Mouse (Mus musculus) forebrain, embryonic 15.5 days (tissue): ENCODE measurements at regions not wholly inside any gene's neighbourhood (a gene's known extent, or its start where the extent isn't known, plus 50 kb on each side); places are given as distances from the start of the nearest gene placed in this dataset.

Experiments used
- ATAC-seq: fragments of 200-750 bp; cut with Nextera tagmentation; replicated peaks from 2 replicates; pipeline ENCODE4 v1.8.0; 2017; ENCODE audit warnings: mild to moderate bottlenecking, moderate TSS enrichment, moderate library complexity
- H3K27ac ChIP-seq: fragments of 300-500 bp; sonication (generic); replicated peaks from 2 replicates; pipeline ENCODE4 v1.5.1; 2015; ENCODE audit warnings: mild to moderate bottlenecking, inconsistent platforms
- H3K27me3 ChIP-seq: fragments of 300-500 bp; sonication (generic); 2 replicates; pipeline ENCODE4 v1.6.1; 2015; ENCODE audit warnings: inconsistent platforms
- H3K36me3 ChIP-seq: fragments of 300-500 bp; sonication (generic); 2 replicates; pipeline ENCODE4 v1.6.1; 2015; ENCODE audit warnings: mild to moderate bottlenecking, inconsistent platforms
- H3K4me1 ChIP-seq: fragments of 300-500 bp; sonication (generic); 2 replicates; pipeline ENCODE4 v1.6.1; 2015; ENCODE audit warnings: inconsistent platforms
- H3K4me2 ChIP-seq: fragments of 300-500 bp; sonication (generic); replicated peaks from 2 replicates; pipeline ENCODE4 v1.6.1; 2015; ENCODE audit warnings: mild to moderate bottlenecking, inconsistent platforms
- H3K4me3 ChIP-seq: fragments of 300-500 bp; sonication (generic); 2 replicates; pipeline ENCODE4 v1.5.1; 2015; ENCODE audit warnings: mild to moderate bottlenecking, inconsistent platforms
- H3K9ac ChIP-seq: fragments of 300-500 bp; sonication (generic); replicated peaks from 2 replicates; pipeline ENCODE4 v1.6.1; 2015; ENCODE audit warnings: mild to moderate bottlenecking, inconsistent platforms
- H3K9me3 ChIP-seq: fragments of 300-500 bp; sonication (generic); 2 replicates; pipeline ENCODE4 v1.6.1; 2016; ENCODE audit warnings: inconsistent platforms
- WGBS: fragments of 180-500 bp; shearing (Covaris S2); methylation state at CpG from one replicate; pipeline ENCODE4 v1.1.7; 2015; ENCODE audit warnings: mixed read lengths; 5-methylcytosine and 5-hydroxymethylcytosine counted together

- ATAC-seq: peak; percentile 59; the same call in 1 of the 2 replicates
- Histone ChIP-seq H3K36me3 (no peaks in the 10 kb centered on the region), H3K27ac (no peak overlapping the region), H3K27me3 (no peaks in the 10 kb centered on the region), H3K4me2 (no peak overlapping the region), H3K9ac (no peak overlapping the region), H3K9me3 (no peaks in the 10 kb centered on the region), H3K4me1 (peaks cover 24% of the 10 kb centered on the region; the same call in 1 of the 2 replicates), H3K4me3 (no peak overlapping the region)
- 27% methylated on average over 4 of the region's 4 CpGs for WGBS
Observed at GRCm38 (mm10) chr14:80172799-80173484, 189.1 kb downstream of the Olfm4 start.

GRCm38 (mm10) chr14:80176464-80176863 lies 192.6 kb downstream of the Olfm4 start:
- no peaks in the 10 kb centered on the region for H3K36me3 ChIP-seq
- H3K4me2 ChIP-seq: no peak overlapping the region
- H3K9ac ChIP-seq: no peak overlapping the region
- WGBS: 74% methylated on average over 6 of the region's 6 CpGs
- ATAC-seq: no peak
- H3K9me3 ChIP-seq: no peaks in the 10 kb centered on the region
- no peak overlapping the region for H3K27ac ChIP-seq
- no peak overlapping the region for H3K4me3 ChIP-seq
- H3K27me3 ChIP-seq: no peaks in the 10 kb centered on the region
- H3K4me1 ChIP-seq: peaks cover 8% of the 10 kb centered on the region; the same call in 1 of the 2 replicates

DNA sequence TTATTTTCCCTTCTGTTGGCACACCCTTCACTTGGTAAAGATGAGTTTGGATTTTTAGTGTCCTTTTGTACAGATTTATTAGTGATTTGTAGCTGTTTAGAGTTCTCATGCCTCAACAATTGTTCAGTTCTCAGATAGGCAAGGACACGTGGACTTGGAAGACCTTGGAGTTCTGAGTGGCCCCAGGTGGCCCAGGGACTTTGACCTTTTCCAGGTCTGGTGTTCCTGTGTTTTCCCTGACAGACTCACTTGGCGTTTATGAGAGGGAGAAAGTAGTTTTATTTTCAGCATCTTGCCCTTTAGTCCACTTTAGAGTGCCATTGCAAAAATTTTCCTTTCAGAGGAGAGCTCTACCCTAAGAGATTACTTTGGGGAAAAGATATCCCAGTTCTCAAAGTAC lies 211.2 kb downstream of the Olfm4 start:
- WGBS: 17% methylated on average over 2 of the region's 2 CpGs
- Histone ChIP-seq H3K4me3 (no peak overlapping the region), H3K9ac (no peak overlapping the region), H3K4me2 (no peak overlapping the region), H3K36me3 (no peaks in the 10 kb centered on the region), H3K4me1 (no peaks in the 10 kb centered on the region), H3K27me3 (no peaks in the 10 kb centered on the region), H3K9me3 (no peaks in the 10 kb centered on the region), H3K27ac (no peak overlapping the region)
- ATAC-seq: no peak

DNA sequence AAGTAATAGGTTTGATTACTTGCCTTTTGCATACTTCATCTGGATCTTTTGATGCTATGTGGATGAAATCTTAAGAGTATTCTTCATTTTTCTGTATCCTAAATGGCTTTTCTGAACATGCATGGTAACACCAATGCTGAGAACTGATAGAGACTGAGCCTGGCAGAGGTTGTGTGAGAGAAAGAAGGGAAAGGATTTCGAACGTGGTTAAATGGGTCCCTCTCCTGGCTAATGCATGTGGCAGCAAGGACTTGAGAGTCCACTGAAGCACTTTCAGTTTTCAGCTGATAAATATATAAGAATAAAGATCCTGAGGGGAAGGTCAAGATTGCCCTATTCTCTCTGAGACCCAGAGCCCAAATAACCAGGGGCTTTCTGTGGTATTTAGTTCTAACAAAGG lies 229.0 kb downstream of the Olfm4 start:
- Histone ChIP-seq H3K9me3 (no peaks in the 10 kb centered on the region), H3K36me3 (no peaks in the 10 kb centered on the region), H3K27ac (no peak overlapping the region), H3K4me2 (no peak overlapping the region), H3K4me3 (no peak overlapping the region), H3K4me1 (peaks cover 16% of the 10 kb centered on the region), H3K27me3 (no peaks in the 10 kb centered on the region), H3K9ac (no peak overlapping the region)
- 21% methylated on average over 2 of the region's 2 CpGs for whole genome bisulfite sequencing
- peak; percentile 90 for ATAC-seq

- Histone ChIP-seq H3K27me3 (no peaks in the 10 kb centered on the region), H3K9me3 (no peaks in the 10 kb centered on the region), H3K27ac (no peak overlapping the region), H3K9ac (no peak overlapping the region), H3K36me3 (no peaks in the 10 kb centered on the region), H3K4me3 (no peak overlapping the region), H3K4me1 (peaks cover 16% of the 10 kb centered on the region), H3K4me2 (no peak overlapping the region)
- no peak for ATAC-seq
- 25% methylated on average over 9 of the region's 9 CpGs for WGBS
Observed at GRCm38 (mm10) chr14:80213666-80214065, 229.8 kb downstream of the Olfm4 start.

DNA sequence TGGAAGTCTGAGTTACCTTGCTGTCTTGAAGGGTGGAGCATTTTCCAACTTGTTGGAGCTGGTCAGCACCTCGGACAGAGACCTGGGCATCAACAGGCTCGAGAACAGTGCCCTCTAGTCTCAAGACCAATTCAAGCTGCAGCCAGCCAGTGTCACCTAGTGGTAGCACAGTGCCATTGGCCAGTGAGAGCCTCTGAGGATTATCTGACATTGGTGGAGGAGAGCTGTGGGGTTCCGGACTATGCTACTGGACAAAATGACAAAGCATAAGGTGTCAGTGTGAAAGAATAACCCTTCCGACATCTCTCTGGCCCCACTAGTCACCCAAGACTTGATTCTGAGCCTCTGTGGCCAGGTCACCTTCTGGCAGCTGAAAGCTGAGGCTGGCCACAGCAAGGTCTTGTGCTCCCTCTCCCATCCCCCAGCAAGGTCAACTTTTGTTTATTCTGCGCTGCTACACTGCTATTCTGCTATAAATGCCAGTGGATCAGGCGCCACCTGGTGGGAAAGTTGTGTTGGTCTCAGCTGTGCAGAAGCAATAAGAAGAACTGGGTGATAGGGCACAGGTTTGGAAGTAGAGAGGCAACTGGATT lies 232.2 kb downstream of the Olfm4 start:
- WGBS: 14% methylated on average over 6 of the region's 6 CpGs

DNA sequence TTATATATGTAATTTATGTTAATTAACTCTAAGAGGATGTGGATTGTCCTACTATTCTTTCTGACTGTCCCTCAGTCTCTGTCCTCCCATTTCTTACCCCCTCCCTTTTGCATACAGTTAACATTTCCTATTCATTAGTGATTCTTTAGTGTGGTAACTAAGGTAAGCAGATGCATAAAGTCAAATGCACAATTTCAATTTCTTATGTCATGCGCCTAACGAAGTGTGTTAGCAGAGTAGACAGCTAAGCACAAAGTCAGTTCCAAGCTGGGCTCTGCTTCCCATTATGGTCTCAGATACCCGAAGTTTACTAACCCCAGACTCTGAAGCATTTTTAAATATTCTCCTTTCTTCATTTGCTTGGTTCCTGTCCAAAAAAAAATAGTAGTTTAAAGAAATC lies 248.2 kb downstream of the Olfm4 start:
- H3K9me3 ChIP-seq: no peaks in the 10 kb centered on the region
- no peaks in the 10 kb centered on the region for H3K36me3 ChIP-seq
- no peaks in the 10 kb centered on the region for H3K27me3 ChIP-seq
- no peak overlapping the region for H3K27ac ChIP-seq
- no peak overlapping the region for H3K9ac ChIP-seq
- WGBS: 77% methylated on average over 3 of the region's 3 CpGs
- no peak overlapping the region for H3K4me3 ChIP-seq
- H3K4me2 ChIP-seq: no peak overlapping the region
- no peak for ATAC-seq
- no peaks in the 10 kb centered on the region for H3K4me1 ChIP-seq

More for the DNA sequence above, 232.2 kb downstream of the Olfm4 start:
- Histone ChIP-seq H3K4me2 (no peak overlapping the region), H3K9me3 (no peaks in the 10 kb centered on the region), H3K4me3 (no peak overlapping the region), H3K9ac (no peak overlapping the region), H3K36me3 (no peaks in the 10 kb centered on the region), H3K27ac (no peak overlapping the region), H3K4me1 (peaks cover 16% of the 10 kb centered on the region), H3K27me3 (no peaks in the 10 kb centered on the region)
- ATAC-seq: peak; percentile 81

DNA sequence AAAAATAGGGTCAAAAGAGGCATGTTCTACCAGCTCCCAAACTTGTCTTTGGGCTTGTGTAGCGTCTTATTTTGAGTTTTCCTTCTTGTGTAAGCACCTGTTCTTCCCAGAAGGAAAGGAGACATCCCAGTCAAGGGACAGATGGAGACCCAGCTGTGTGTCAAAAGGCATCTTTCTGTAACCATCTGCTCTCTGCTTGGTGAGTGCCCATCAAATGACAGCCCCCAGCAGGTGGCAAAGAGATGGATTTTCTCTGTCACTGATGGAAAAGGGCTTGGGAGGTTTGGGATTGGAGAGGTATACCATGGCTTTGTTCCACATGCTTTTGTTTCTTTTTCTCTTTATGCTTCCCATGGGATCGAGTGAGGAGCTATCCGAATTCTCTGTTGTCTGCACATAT lies 249.1 kb downstream of the Olfm4 start:
- 66% methylated on average over 3 of the region's 3 CpGs for WGBS
- H3K4me2 ChIP-seq: no peak overlapping the region
- no peak for ATAC-seq
- no peaks in the 10 kb centered on the region for H3K36me3 ChIP-seq
- H3K9ac ChIP-seq: no peak overlapping the region
- H3K27me3 ChIP-seq: no peaks in the 10 kb centered on the region
- no peak overlapping the region for H3K27ac ChIP-seq
- no peak overlapping the region for H3K4me3 ChIP-seq
- H3K9me3 ChIP-seq: no peaks in the 10 kb centered on the region
- H3K4me1 ChIP-seq: no peaks in the 10 kb centered on the region

- H3K9me3 ChIP-seq: no peaks in the 10 kb centered on the region
- no peaks in the 10 kb centered on the region for H3K36me3 ChIP-seq
- H3K27me3 ChIP-seq: no peaks in the 10 kb centered on the region
- ATAC-seq: no peak
- no peak overlapping the region for H3K4me2 ChIP-seq
- no peak overlapping the region for H3K4me3 ChIP-seq
- no peak overlapping the region for H3K27ac ChIP-seq
- H3K9ac ChIP-seq: no peak overlapping the region
- H3K4me1 ChIP-seq: no peaks in the 10 kb centered on the region
Observed at GRCm38 (mm10) chr14:80237136-80237535, 253.3 kb downstream of the Olfm4 start.

DNA sequence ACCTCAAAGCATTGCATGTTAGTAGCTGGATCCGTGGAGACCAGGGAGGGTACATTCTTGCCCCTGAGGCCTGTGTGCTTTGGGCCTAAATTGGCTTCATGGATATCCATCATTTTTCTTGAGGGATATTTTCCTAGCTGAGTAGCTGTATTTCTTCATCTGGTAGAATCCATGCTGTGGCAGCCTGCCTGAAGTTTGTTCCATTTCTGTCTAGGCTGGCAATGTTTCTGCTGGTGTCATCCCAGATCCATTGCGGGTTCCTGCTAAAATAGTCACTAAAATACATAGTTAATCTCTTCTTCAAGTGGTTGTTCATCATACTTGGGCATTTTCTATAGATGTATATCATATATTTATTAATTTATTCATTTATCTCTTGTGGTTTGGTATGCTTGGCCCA lies 253.7 kb downstream of the Olfm4 start:
- ATAC-seq: no peak
- H3K4me1 ChIP-seq: no peaks in the 10 kb centered on the region
- H3K9me3 ChIP-seq: no peaks in the 10 kb centered on the region
- H3K4me2 ChIP-seq: no peak overlapping the region
- WGBS: 82% methylated on average over 2 of the region's 2 CpGs
- H3K4me3 ChIP-seq: no peak overlapping the region
- H3K27me3 ChIP-seq: no peaks in the 10 kb centered on the region
- no peak overlapping the region for H3K9ac ChIP-seq
- H3K27ac ChIP-seq: no peak overlapping the region
- no peaks in the 10 kb centered on the region for H3K36me3 ChIP-seq

GRCm38 (mm10) chr14:80244640-80245302 lies 260.9 kb downstream of the Olfm4 start:
- H3K9me3 ChIP-seq: no peaks in the 10 kb centered on the region
- H3K9ac ChIP-seq: no peak overlapping the region
- 68% methylated on average over 4 of the region's 4 CpGs for WGBS
- no peak overlapping the region for H3K4me3 ChIP-seq
- H3K4me2 ChIP-seq: no peak overlapping the region
- peak; percentile 63 for ATAC-seq
- H3K27ac ChIP-seq: no peak overlapping the region
- no peaks in the 10 kb centered on the region for H3K36me3 ChIP-seq
- peaks cover 12% of the 10 kb centered on the region for H3K4me1 ChIP-seq
- H3K27me3 ChIP-seq: no peaks in the 10 kb centered on the region

GRCm38 (mm10) chr14:80247575-80247974 lies 263.7 kb downstream of the Olfm4 start:
- Histone ChIP-seq H3K36me3 (no peaks in the 10 kb centered on the region), H3K9ac (no peak overlapping the region), H3K4me2 (no peak overlapping the region), H3K4me1 (peaks cover 12% of the 10 kb centered on the region), H3K4me3 (no peak overlapping the region), H3K27me3 (no peaks in the 10 kb centered on the region), H3K9me3 (no peaks in the 10 kb centered on the region), H3K27ac (no peak overlapping the region)
- ATAC-seq: peak; percentile 84
- 34% methylated on average over 2 of the region's 2 CpGs for WGBS
